Mouse (Mus musculus): Measurements from ENCODE around the gene Arhgap31.
"Not testable (repeated sequence)": the region's sequence is repeated elsewhere in the genome, so short reads cannot be mapped to it uniquely, and the experiment has no call there.

Arhgap31 gene

GRCm38 (mm10) chr16:38688531-38689264, 24.4 kb downstream of the Arhgap31 start:
- DNase-seq (ENCODE audit: low spot score in 2 of 2) = peak in 1 of 2 experiments; percentile 58

- DNase-seq (ENCODE audit: low spot score in 2 of 2) = no peak
Observed at GRCm38 (mm10) chr16:38687673-38688072, 25.4 kb downstream of the Arhgap31 start.

- no peak for DNase-seq (ENCODE audit: low spot score in 2 of 2)
Observed at GRCm38 (mm10) chr16:38683094-38683493, 30.0 kb downstream of the Arhgap31 start.

GRCm38 (mm10) chr16:38681313-38681712, 31.8 kb downstream of the Arhgap31 start:
- no peak for DNase-seq (ENCODE audit: low spot score in 2 of 2)

- peak; percentile 47 to 69 for DNase-seq (ENCODE audit: low spot score in 2 of 2)
Observed at GRCm38 (mm10) chr16:38679431-38680021, 33.5 kb downstream of the Arhgap31 start.

- no peak for DNase-seq (ENCODE audit: low spot score in 2 of 2)
Observed at GRCm38 (mm10) chr16:38678853-38679252, 34.2 kb downstream of the Arhgap31 start.

- DNase-seq (ENCODE audit: low spot score in 2 of 2) = not testable (repeated sequence)
Observed at GRCm38 (mm10) chr16:38677941-38678340, 35.1 kb downstream of the Arhgap31 start.

GRCm38 (mm10) chr16:38677171-38677570, 35.9 kb downstream of the Arhgap31 start:
- no peak for DNase-seq (ENCODE audit: low spot score in 2 of 2)

GRCm38 (mm10) chr16:38676647-38677046, 36.4 kb downstream of the Arhgap31 start:
- DNase-seq (ENCODE audit: low spot score in 2 of 2) = no peak

GRCm38 (mm10) chr16:38675600-38676335, 37.3 kb downstream of the Arhgap31 start:
- DNase-seq (ENCODE audit: low spot score in 2 of 2) = peak in 1 of 2 experiments; percentile 63

- DNase-seq (ENCODE audit: low spot score in 2 of 2) = no peak
Observed at GRCm38 (mm10) chr16:38674891-38675290, 38.2 kb downstream of the Arhgap31 start.

- no peak for DNase-seq (ENCODE audit: low spot score in 2 of 2)
Observed at GRCm38 (mm10) chr16:38673511-38673910, 39.6 kb downstream of the Arhgap31 start.

GRCm38 (mm10) chr16:38672947-38673346, 40.1 kb downstream of the Arhgap31 start:
- DNase-seq (ENCODE audit: low spot score in 2 of 2) = no peak

GRCm38 (mm10) chr16:38672370-38672769, 40.7 kb downstream of the Arhgap31 start:
- DNase-seq (ENCODE audit: low spot score in 2 of 2) = no peak

- DNase-seq (ENCODE audit: low spot score in 2 of 2) = no peak
Observed at GRCm38 (mm10) chr16:38670621-38671390, 42.3 kb downstream of the Arhgap31 start.

GRCm38 (mm10) chr16:38668871-38669675, 44.0 kb downstream of the Arhgap31 start:
- DNase-seq (ENCODE audit: low spot score in 2 of 2) = peak; percentile 72 to 81

GRCm38 (mm10) chr16:38666523-38666922, 46.6 kb downstream of the Arhgap31 start:
- no peak for DNase-seq (ENCODE audit: low spot score in 2 of 2)

GRCm38 (mm10) chr16:38666016-38666415, 47.1 kb downstream of the Arhgap31 start:
- no peak for DNase-seq (ENCODE audit: low spot score in 2 of 2)

GRCm38 (mm10) chr16:38662575-38662974, 50.5 kb downstream of the Arhgap31 start:
- no peak for DNase-seq (ENCODE audit: low spot score in 2 of 2)

- no peak for DNase-seq (ENCODE audit: low spot score in 2 of 2)
Observed at GRCm38 (mm10) chr16:38654308-38654707, 58.8 kb downstream of the Arhgap31 start.

GRCm38 (mm10) chr16:38653390-38653871, 59.6 kb downstream of the Arhgap31 start:
- DNase-seq (ENCODE audit: low spot score in 2 of 2) = peak; percentile 58 to 70
